Mouse (Mus musculus) midbrain, embryonic 13.5 days (tissue): ENCODE data around the gene Adcy5. TPM values are rescaled to one million over a fixed set of nuclear protein-coding genes. Genes with fewer than 3 reads are reported as not detected.

ENCODE experiments used
- ATAC-seq: fragments of 200-750 bp; cut with Nextera tagmentation; 2 replicates; pipeline ENCODE4 v1.8.0; 2017; ENCODE audit warnings: mild to moderate bottlenecking, moderate TSS enrichment, moderate library complexity
- H3K27ac ChIP-seq: fragments of 300-500 bp; sonication (generic); 2 replicates; pipeline ENCODE4 v1.5.1; 2015; ENCODE audit warnings: inconsistent platforms, mild to moderate bottlenecking, moderate library complexity
- H3K27me3 ChIP-seq: fragments of 300-500 bp; sonication (generic); 2 replicates; pipeline ENCODE4 v1.6.1; 2015; ENCODE audit warnings: mild to moderate bottlenecking, inconsistent platforms
- H3K36me3 ChIP-seq: fragments of 300-500 bp; sonication (generic); 2 replicates; pipeline ENCODE4 v1.6.1; 2015; ENCODE audit warnings: mild to moderate bottlenecking, inconsistent platforms
- H3K4me1 ChIP-seq: fragments of 300-500 bp; sonication (generic); replicated peaks from 2 replicates; pipeline ENCODE4 v1.6.1; 2015; ENCODE audit warnings: inconsistent platforms
- H3K4me2 ChIP-seq: fragments of 300-500 bp; sonication (generic); replicated peaks from 2 replicates; pipeline ENCODE4 v1.6.1; 2015; ENCODE audit warnings: moderate library complexity, mild to moderate bottlenecking, inconsistent platforms
- H3K4me3 ChIP-seq: fragments of 300-500 bp; sonication (generic); replicated peaks from 2 replicates; pipeline ENCODE4 v1.5.1; 2015; ENCODE audit warnings: mild to moderate bottlenecking, inconsistent platforms
- H3K9ac ChIP-seq: fragments of 300-500 bp; sonication (generic); replicated peaks from 2 replicates; pipeline ENCODE4 v1.6.1; 2015; ENCODE audit warnings: mild to moderate bottlenecking, inconsistent platforms
- H3K9me3 ChIP-seq: fragments of 300-500 bp; sonication (generic); 2 replicates; pipeline ENCODE4 v1.6.1; 2016; ENCODE audit warnings: mild to moderate bottlenecking, inconsistent platforms
- WGBS: fragments of 180-500 bp; shearing (Covaris S2); methylation state at CpG from one replicate; pipeline ENCODE4 v1.1.7; 2015; 5-methylcytosine and 5-hydroxymethylcytosine counted together
- polyA plus RNA-seq: library from polyadenylated mRNA; unstranded; fragments of >200 nt; fragmentation: Nextera tagmentation; extraction: Ambion mirVana; gene quantifications from 2 replicates; pipeline ENCODE4 v1.2.1, GENCODE M21; 2015

The Adcy5 gene
- polyA plus RNA-seq, 1 experiment from 2014 or later: 6.0 TPM

GRCm38 (mm10) chr16:35215047-35215446, 60.4 kb downstream of the Adcy5 start:
- Histone ChIP-seq H3K4me3 (no peak overlapping the region), H3K36me3 (no peaks in the 10 kb centered on the region), H3K27ac (no peak overlapping the region), H3K4me2 (no peak overlapping the region), H3K27me3 (no peaks in the 10 kb centered on the region), H3K9ac (no peak overlapping the region), H3K4me1 (peaks cover 4% of the 10 kb centered on the region; the same call in 1 of the 2 replicates), H3K9me3 (no peaks in the 10 kb centered on the region)
- 79% methylated on average over 7 of the region's 7 CpGs for WGBS
- no peak for ATAC-seq

- Histone ChIP-seq H3K4me2 (no peak overlapping the region), H3K9me3 (no peaks in the 10 kb centered on the region), H3K4me1 (peaks cover 4% of the 10 kb centered on the region; the same call in 1 of the 2 replicates), H3K27me3 (no peaks in the 10 kb centered on the region), H3K27ac (no peak overlapping the region), H3K36me3 (no peaks in the 10 kb centered on the region), H3K4me3 (no peak overlapping the region), H3K9ac (no peak overlapping the region)
- 62% methylated on average over 5 of the region's 5 CpGs for WGBS
- ATAC-seq: no peak
These were observed 60.8 kb downstream of the Adcy5 start for GRCm38 (mm10) chr16:35215498-35215897.

DNA sequence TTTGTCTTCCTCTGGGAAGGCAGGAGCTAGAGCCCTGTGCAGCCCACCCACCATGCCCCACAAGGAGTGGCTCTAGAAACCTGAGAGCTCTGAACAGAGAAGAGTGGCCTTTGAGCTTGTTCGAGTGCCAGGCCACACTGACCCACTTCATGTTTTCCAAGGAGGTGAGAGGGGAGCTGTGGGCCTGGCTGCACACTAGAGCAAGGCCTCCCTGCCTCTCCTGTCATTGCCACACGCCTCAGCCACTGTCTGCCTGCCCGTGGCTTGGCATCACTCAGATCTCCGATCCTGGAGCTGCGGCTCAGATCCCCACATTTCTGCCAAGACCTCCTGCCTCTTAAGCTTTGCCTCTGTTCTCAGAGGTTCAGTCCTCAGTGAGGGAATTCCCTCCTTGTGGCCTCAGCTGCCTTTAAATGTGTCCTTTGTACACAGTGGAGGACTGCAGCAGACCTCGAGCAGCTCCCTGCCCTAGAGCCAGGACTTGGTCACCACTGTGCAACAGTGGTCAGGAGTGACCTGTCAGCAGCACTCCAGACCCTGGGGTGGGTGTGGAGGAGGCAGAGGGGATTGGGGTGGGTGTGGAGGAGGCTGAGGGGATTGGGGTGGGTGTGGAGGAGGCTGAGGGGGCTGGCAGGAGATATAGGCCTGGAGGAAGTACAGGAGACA, 62.3 kb downstream of the Adcy5 start:
- WGBS: 61% methylated on average over 6 of the region's 6 CpGs

GRCm38 (mm10) chr16:35220412-35220811, 65.7 kb downstream of the Adcy5 start:
- WGBS: 80% methylated on average over 5 of the region's 5 CpGs
- no peak overlapping the region for H3K4me2 ChIP-seq
- no peak for ATAC-seq
- no peak overlapping the region for H3K4me3 ChIP-seq
- H3K27ac ChIP-seq: no peak overlapping the region
- no peak overlapping the region for H3K9ac ChIP-seq
- H3K4me1 ChIP-seq: peaks cover 9% of the 10 kb centered on the region; the same call in 1 of the 2 replicates
- no peaks in the 10 kb centered on the region for H3K27me3 ChIP-seq
- H3K9me3 ChIP-seq: no peaks in the 10 kb centered on the region
- H3K36me3 ChIP-seq: no peaks in the 10 kb centered on the region

More for the DNA sequence above, 62.3 kb downstream of the Adcy5 start:
- Histone ChIP-seq H3K9me3 (no peaks in the 10 kb centered on the region), H3K27me3 (no peaks in the 10 kb centered on the region), H3K36me3 (no peaks in the 10 kb centered on the region), H3K27ac (no peak overlapping the region), H3K4me1 (peaks cover 4% of the 10 kb centered on the region; the same call in 1 of the 2 replicates), H3K4me3 (no peak overlapping the region), H3K9ac (no peak overlapping the region), H3K4me2 (no peak overlapping the region)
- ATAC-seq: no peak

DNA sequence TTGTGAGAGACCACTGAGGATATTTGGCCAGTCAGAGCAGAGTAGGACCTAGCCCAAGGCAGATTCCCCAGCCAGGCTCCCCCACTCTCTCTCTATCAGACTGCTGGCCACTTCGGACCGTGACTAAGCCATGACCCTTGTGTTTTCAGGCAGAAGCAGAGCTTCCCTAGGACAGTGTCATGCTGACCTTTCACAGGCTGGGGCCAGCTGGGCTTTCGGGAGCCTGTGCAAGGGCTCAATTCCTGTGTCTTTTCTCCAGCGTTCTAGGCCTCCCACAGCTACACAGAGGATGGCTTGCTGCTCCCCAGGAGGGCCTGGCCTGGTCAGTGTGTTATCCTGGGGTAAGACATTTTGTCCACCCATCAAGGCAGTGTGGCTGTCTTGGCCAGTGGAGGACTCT, 66.9 kb downstream of the Adcy5 start:
- Histone ChIP-seq H3K27ac (no peak overlapping the region), H3K4me3 (no peak overlapping the region), H3K36me3 (no peaks in the 10 kb centered on the region), H3K9ac (no peak overlapping the region), H3K27me3 (no peaks in the 10 kb centered on the region), H3K4me1 (peaks cover 9% of the 10 kb centered on the region; the same call in 1 of the 2 replicates), H3K9me3 (no peaks in the 10 kb centered on the region), H3K4me2 (no peak overlapping the region)
- WGBS: 29% methylated on average over 4 of the region's 4 CpGs
- no peak for ATAC-seq

DNA sequence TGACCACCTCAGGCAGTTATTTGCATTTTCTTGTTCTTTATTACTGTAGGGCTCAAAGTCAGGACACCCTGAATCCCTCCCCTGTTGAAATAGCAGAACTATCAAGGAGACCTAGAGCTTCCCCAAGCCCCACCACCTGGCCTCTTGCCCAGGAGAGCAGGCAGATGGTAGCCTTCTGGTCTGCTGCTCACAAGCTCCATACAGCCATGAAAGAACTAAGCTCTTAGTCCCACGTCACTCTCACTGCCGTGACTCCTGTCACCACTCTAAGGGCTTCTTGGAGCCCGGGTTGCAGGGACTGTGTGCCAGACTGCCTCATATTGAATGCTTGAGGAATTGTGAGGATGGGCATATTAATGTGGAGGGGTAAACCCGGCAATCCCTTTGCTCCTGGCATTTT, 69.3 kb downstream of the Adcy5 start:
- 66% methylated on average over 4 of the region's 4 CpGs for WGBS
- no peak for ATAC-seq
- no peak overlapping the region for H3K27ac ChIP-seq

GRCm38 (mm10) chr16:35224716-35225115, 70.0 kb downstream of the Adcy5 start:
- H3K27ac ChIP-seq: no peak overlapping the region
- no peaks in the 10 kb centered on the region for H3K9me3 ChIP-seq
- peaks cover 9% of the 10 kb centered on the region; the same call in 1 of the 2 replicates for H3K4me1 ChIP-seq
- H3K4me3 ChIP-seq: no peak overlapping the region
- no peaks in the 10 kb centered on the region for H3K36me3 ChIP-seq
- H3K27me3 ChIP-seq: no peaks in the 10 kb centered on the region
- no peak overlapping the region for H3K9ac ChIP-seq
- H3K4me2 ChIP-seq: no peak overlapping the region
- 91% methylated on average over 14 of the region's 14 CpGs for WGBS
- ATAC-seq: no peak

More for the DNA sequence above, 69.3 kb downstream of the Adcy5 start:
- Histone ChIP-seq H3K27me3 (no peaks in the 10 kb centered on the region), H3K9me3 (no peaks in the 10 kb centered on the region), H3K4me1 (peaks cover 4% of the 10 kb centered on the region; the same call in 1 of the 2 replicates), H3K4me2 (no peak overlapping the region), H3K36me3 (no peaks in the 10 kb centered on the region), H3K9ac (no peak overlapping the region), H3K4me3 (no peak overlapping the region)

- Histone ChIP-seq H3K36me3 (no peaks in the 10 kb centered on the region), H3K27me3 (no peaks in the 10 kb centered on the region)
These were observed 74.9 kb downstream of the Adcy5 start for GRCm38 (mm10) chr16:35229582-35229981.

DNA sequence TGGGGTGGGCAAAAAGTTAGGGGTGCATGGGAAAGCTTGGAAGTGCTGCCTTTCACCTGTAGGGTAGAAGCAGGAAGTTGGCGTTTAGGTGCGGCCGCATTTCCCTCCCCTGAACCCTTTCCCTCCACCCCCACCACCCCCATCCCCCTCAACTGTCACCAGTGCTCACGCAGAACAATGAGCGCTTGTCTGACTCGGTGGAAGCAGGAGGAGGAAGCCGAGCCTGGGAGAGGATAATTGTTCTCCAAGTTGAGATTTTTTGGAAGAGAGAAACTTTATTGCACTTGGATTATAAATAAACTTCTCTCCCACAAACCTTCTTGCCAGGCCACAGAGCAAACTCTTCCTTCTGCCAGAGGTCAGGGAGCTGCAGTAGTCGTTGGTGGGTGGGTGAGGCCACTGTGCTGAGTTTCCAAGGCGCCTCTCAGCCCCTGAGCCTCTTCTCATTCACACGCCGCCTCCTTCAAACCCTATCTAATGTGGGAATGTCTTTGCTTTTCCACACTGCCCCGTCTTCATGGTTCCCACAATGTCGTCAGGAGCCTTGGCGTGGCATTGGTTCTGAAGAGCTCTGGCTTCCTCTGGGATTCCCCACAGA, 77.6 kb downstream of the Adcy5 start:
- Histone ChIP-seq H3K27me3 (no peaks in the 10 kb centered on the region), H3K4me1 (peaks cover 18% of the 10 kb centered on the region), H3K27ac (no peak overlapping the region), H3K4me3 (no peak overlapping the region), H3K4me2 (no peak overlapping the region), H3K9me3 (no peaks in the 10 kb centered on the region), H3K9ac (no peak overlapping the region), H3K36me3 (no peaks in the 10 kb centered on the region)
- 31% methylated on average over 14 of the region's 14 CpGs for WGBS
- ATAC-seq: no peak; the same call in 1 of the 2 replicates

More at GRCm38 (mm10) chr16:35229582-35229981, 74.9 kb downstream of the Adcy5 start:
- no peak overlapping the region for H3K27ac ChIP-seq
- no peak overlapping the region for H3K9ac ChIP-seq
- 54% methylated on average over 11 of the region's 11 CpGs for WGBS
- peaks cover 15% of the 10 kb centered on the region for H3K4me1 ChIP-seq
- peak; percentile 49 for ATAC-seq
- no peak overlapping the region for H3K4me3 ChIP-seq
- no peak overlapping the region for H3K4me2 ChIP-seq
- H3K9me3 ChIP-seq: no peaks in the 10 kb centered on the region

GRCm38 (mm10) chr16:35233329-35233728, 78.7 kb downstream of the Adcy5 start:
- no peaks in the 10 kb centered on the region for H3K9me3 ChIP-seq
- no peak overlapping the region for H3K27ac ChIP-seq
- H3K4me1 ChIP-seq: peaks cover 23% of the 10 kb centered on the region
- H3K4me3 ChIP-seq: no peak overlapping the region
- H3K36me3 ChIP-seq: no peaks in the 10 kb centered on the region
- H3K27me3 ChIP-seq: no peaks in the 10 kb centered on the region; the same call in 1 of the 2 replicates
- 82% methylated on average over 4 of the region's 4 CpGs for WGBS
- H3K9ac ChIP-seq: no peak overlapping the region
- no peak for ATAC-seq
- no peak overlapping the region for H3K4me2 ChIP-seq

DNA sequence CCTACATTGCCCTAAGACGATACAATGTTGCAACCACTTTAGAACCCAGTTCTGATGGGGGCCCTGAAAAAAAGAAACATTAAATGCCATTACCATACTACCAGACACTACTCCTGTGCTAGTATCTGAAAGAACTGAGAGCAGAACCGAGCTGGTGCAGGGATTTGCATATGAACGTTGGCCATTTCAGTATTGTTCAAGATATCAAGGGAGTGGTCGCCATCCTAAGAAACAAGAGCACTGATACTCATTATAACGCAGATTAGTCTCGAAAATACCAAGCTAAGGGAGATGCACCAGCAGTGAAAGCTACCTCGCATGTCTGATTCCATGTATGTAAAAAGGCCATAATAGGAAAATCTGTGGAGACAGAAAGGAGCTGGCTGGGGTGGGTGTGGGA, 82.4 kb downstream of the Adcy5 start:
- ATAC-seq: no peak

DNA sequence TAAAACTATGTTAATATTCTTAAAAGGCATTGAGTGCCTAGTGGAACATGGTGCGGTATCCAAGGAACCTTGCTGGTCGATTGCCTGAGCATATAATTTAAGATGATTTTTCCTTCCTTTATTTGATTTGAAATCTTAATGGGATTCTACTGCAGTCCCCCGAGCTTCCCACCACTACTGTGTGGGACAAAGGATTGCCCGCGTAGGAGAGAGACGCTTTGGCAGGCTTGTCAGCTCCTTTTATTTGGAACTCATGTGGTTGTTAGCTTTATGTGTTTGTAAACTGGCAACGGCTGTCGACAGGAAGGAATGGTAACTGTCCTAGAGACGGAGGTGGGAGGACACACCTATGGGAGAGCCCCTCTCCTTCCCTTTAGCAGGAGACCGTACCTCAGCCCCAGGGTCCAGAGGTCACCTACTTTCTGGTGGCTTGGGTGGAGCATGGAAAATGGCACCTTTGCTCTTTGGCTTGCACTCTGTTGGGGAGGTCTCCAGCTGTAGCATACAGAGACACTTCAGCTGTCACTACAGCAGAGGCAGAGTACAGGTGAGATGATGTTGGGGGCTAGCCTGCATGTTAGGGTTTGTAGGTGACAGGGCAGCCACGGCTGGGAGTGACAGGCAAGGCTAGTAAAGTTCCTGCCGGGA, 84.8 kb downstream of the Adcy5 start:
- 44% methylated on average over 12 of the region's 12 CpGs for WGBS
- H3K4me2 ChIP-seq: no peak overlapping the region
- 0 out of 2 replicates have a peak overlapping the region, but pooled peaks have one; percentile 1 for H3K27ac ChIP-seq
- H3K9me3 ChIP-seq: no peaks in the 10 kb centered on the region
- no peak overlapping the region for H3K4me3 ChIP-seq
- no peaks in the 10 kb centered on the region; the same call in 1 of the 2 replicates for H3K27me3 ChIP-seq
- peaks cover 22% of the 10 kb centered on the region for H3K4me1 ChIP-seq
- H3K9ac ChIP-seq: no peak overlapping the region
- no peak for ATAC-seq
- H3K36me3 ChIP-seq: no peaks in the 10 kb centered on the region

More for the DNA sequence above, 82.4 kb downstream of the Adcy5 start:
- Histone ChIP-seq H3K9me3 (no peaks in the 10 kb centered on the region), H3K4me1 (peaks cover 30% of the 10 kb centered on the region), H3K9ac (no peak overlapping the region), H3K36me3 (no peaks in the 10 kb centered on the region), H3K4me2 (no peak overlapping the region), H3K27ac (no peak overlapping the region), H3K27me3 (no peaks in the 10 kb centered on the region; the same call in 1 of the 2 replicates), H3K4me3 (no peak overlapping the region)
- WGBS: 63% methylated on average over 7 of the region's 7 CpGs
